24 mouse cellular contexts compared by ENCODE assay signal in the genomic region with DNA sequence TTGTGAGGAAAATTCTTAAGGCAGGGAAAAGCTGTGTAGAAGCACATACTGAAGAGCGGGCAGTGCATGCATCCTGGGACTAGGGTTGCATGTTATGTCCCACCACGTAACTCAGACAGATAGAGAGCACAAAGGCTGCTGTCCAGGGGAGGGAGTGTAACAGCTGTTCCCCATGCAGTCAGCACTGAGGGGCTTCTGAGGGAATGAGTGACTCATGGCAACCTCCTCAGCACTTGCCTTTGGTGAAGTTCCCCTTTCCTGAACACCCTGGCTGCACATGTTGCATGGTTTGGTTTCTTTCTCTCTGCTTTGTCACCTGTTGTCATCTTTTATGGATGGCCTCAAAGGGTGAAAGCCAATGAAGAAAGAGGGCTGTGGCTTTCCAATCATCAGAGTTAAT. TPM values are rescaled to one million over a fixed set of nuclear protein-coding genes. Genes with fewer than 3 reads are reported as not detected.
DNase-seq lines count a peak whose midpoint lies in the region; ATAC-seq and TF ChIP-seq lines count a peak whose summit lies in the region.
"Had no signal": no experiment of that assay in that cellular context is flagged by ENCODE, and none has a peak within 500 bp of the region (broad histone marks: within the 10 kb centered on the region; RNA-seq: fewer than 3 reads in every experiment).

No protein-coding gene starts in this region.

- no peaks in the 10 kb centered on the region for H3K79me2 ChIP-seq in macrophage (ENCODE audit: inconsistent target)

- no peak for TF ChIP-seq CTCF in bone marrow, adult 2 months (IDR thresholded peaks at IDR 0.05; ENCODE audit: control insufficient read depth, insufficient read depth, low read length)

- WGBS in embryonic facial prominence, embryonic 14.5 days: 63% methylated on average over 2 of the region's 2 CpGs
- WGBS in embryonic facial prominence, embryonic 10.5 days: 81% methylated on average over 2 of the region's 2 CpGs
- WGBS in bone marrow, adult 2 months: 46% methylated on average over 2 of the region's 2 CpGs
- WGBS in macrophage (ENCODE audit: missing documents): 66% methylated on average over 2 of the region's 2 CpGs
- WGBS in intestine, embryonic 15.5 days: 68% methylated on average over 2 of the region's 2 CpGs

- no peaks in the 10 kb centered on the region for H3K27me3 ChIP-seq in embryonic facial prominence, embryonic 14.5 days (replicated peaks; ENCODE audit: control insufficient read depth, insufficient read depth, low read length)
- H3K27me3 ChIP-seq in embryonic facial prominence, embryonic 10.5 days (replicated peaks; ENCODE audit: low read depth, poor library complexity, severe bottlenecking): no peaks in the 10 kb centered on the region
- no peaks in the 10 kb centered on the region for H3K27me3 ChIP-seq in splenic B cell, adult 2 months (ENCODE audit: control insufficient read depth, insufficient read depth, low read length, poor library complexity, severe bottlenecking)
- no peaks in the 10 kb centered on the region for H3K27me3 ChIP-seq in intestine, embryonic 15.5 days (replicated peaks)
- H3K27me3 ChIP-seq: heart, embryonic 15.5 days; midbrain, embryonic 12.5 days; neural tube, embryonic 13.5 days; stomach, embryonic 15.5 days had no signal

- H3K27ac ChIP-seq in embryonic facial prominence, embryonic 14.5 days (replicated peaks; ENCODE audit: low read depth, low read length): no peak overlapping the region
- no peak overlapping the region for H3K27ac ChIP-seq in embryonic facial prominence, embryonic 10.5 days (replicated peaks)
- H3K27ac ChIP-seq in bone marrow, adult 2 months (ENCODE audit: control insufficient read depth, insufficient read depth, low read depth, low read length, poor library complexity): peak overlapping the region; percentile 1; the same call in 1 of the 2 replicates
- peak overlapping the region; percentile 49 for H3K27ac ChIP-seq in macrophage
- H3K27ac ChIP-seq in intestine, embryonic 15.5 days: no peak overlapping the region
- H3K27ac ChIP-seq: heart, adult 2 months; heart, embryonic 15.5 days; hindbrain, embryonic 10.5 days; hindbrain, postnatal 0 days; kidney, postnatal 0 days; midbrain, embryonic 12.5 days; neural tube, embryonic 13.5 days; stomach, embryonic 15.5 days had no signal

- no peak overlapping the region for H3K9ac ChIP-seq in embryonic facial prominence, embryonic 14.5 days (ENCODE audit: low read depth, low read length)
- H3K9ac ChIP-seq in intestine, embryonic 15.5 days: no peak overlapping the region
- H3K9ac ChIP-seq: heart, embryonic 15.5 days; midbrain, embryonic 12.5 days; neural tube, embryonic 13.5 days; stomach, embryonic 15.5 days had no signal

- TF ChIP-seq POLR2A in bone marrow, adult 2 months (IDR thresholded peaks at IDR 0.05; ENCODE audit: borderline replicate concordance, control insufficient read depth, low read depth, low read length): no peak

- no peaks in the 10 kb centered on the region for H3K9me3 ChIP-seq in embryonic facial prominence, embryonic 14.5 days (ENCODE audit: control insufficient read depth, low read length)
- H3K9me3 ChIP-seq in embryonic facial prominence, embryonic 10.5 days: no peaks in the 10 kb centered on the region
- no peaks in the 10 kb centered on the region for H3K9me3 ChIP-seq in intestine, embryonic 15.5 days
- H3K9me3 ChIP-seq: heart, embryonic 15.5 days; hindbrain, embryonic 10.5 days; midbrain, embryonic 12.5 days; neural tube, embryonic 13.5 days; stomach, embryonic 15.5 days had no signal

- H3K36me3 ChIP-seq in embryonic facial prominence, embryonic 14.5 days (ENCODE audit: control insufficient read depth, insufficient read depth, low read length): no peaks in the 10 kb centered on the region
- H3K36me3 ChIP-seq in embryonic facial prominence, embryonic 10.5 days (replicated peaks): no peaks in the 10 kb centered on the region
- H3K36me3 ChIP-seq in macrophage (ENCODE audit: inconsistent target): no peaks in the 10 kb centered on the region
- no peaks in the 10 kb centered on the region for H3K36me3 ChIP-seq in splenic B cell, adult 2 months (ENCODE audit: control insufficient read depth, insufficient read depth, low read length, poor library complexity, severe bottlenecking)
- H3K36me3 ChIP-seq in intestine, embryonic 15.5 days: no peaks in the 10 kb centered on the region
- H3K36me3 ChIP-seq: heart, embryonic 15.5 days; hindbrain, embryonic 10.5 days; midbrain, embryonic 12.5 days; neural tube, embryonic 13.5 days; stomach, embryonic 15.5 days had no signal

- H3K4me3 ChIP-seq in embryonic facial prominence, embryonic 14.5 days (ENCODE audit: low read depth, low read length): no peak overlapping the region
- H3K4me3 ChIP-seq in embryonic facial prominence, embryonic 10.5 days: no peak overlapping the region
- H3K4me3 ChIP-seq in bone marrow, adult 2 months (replicated peaks; ENCODE audit: control insufficient read depth, low read depth, low read length): no peak overlapping the region
- no peak overlapping the region for H3K4me3 ChIP-seq in macrophage (ENCODE audit: inconsistent target)
- no peak overlapping the region for H3K4me3 ChIP-seq in intestine, embryonic 15.5 days (replicated peaks)
- H3K4me3 ChIP-seq: heart, adult 2 months; heart, embryonic 15.5 days; hindbrain, embryonic 10.5 days; layer of hippocampus, adult 2 months; midbrain, embryonic 12.5 days; neural tube, embryonic 13.5 days; stomach, embryonic 15.5 days had no signal

- no peak overlapping the region for H3K4me2 ChIP-seq in embryonic facial prominence, embryonic 14.5 days (ENCODE audit: low read depth, low read length)
- no peak overlapping the region for H3K4me2 ChIP-seq in intestine, embryonic 15.5 days (replicated peaks)
- H3K4me2 ChIP-seq: heart, embryonic 15.5 days; liver, embryonic 11.5 days; midbrain, embryonic 12.5 days; neural tube, embryonic 13.5 days; stomach, embryonic 15.5 days had no signal

- peaks cover 11% of the 10 kb centered on the region; the same call in 1 of the 2 replicates for H3K4me1 ChIP-seq in embryonic facial prominence, embryonic 14.5 days (ENCODE audit: control insufficient read depth, insufficient read depth, low read length)
- peaks cover 19% of the 10 kb centered on the region for H3K4me1 ChIP-seq in embryonic facial prominence, embryonic 10.5 days
- H3K4me1 ChIP-seq in bone marrow, adult 2 months (ENCODE audit: control insufficient read depth, insufficient read depth, low read length): peaks cover 4% of the 10 kb centered on the region
- H3K4me1 ChIP-seq in intestine, embryonic 15.5 days (replicated peaks): no peaks in the 10 kb centered on the region

- DNase-seq in embryonic facial prominence, embryonic 14.5 days (ENCODE audit: low spot score): peak; percentile 38
- DNase-seq in embryonic facial prominence, embryonic 10.5 days (ENCODE audit: low spot score): no peak
- peak; percentile 19 for DNase-seq in splenic B cell, adult 2 months (ENCODE audit: low read depth, low spot score)
- DNase-seq in embryo, embryonic 11 days: no peak
- no peak for DNase-seq in heart, adult 8-10 months (ENCODE audit: low spot score)
- DNase-seq: cerebellum, adult 9-11 months; heart, adult 2 months; kidney, adult 18-20 months; layer of hippocampus, postnatal 36 days; lung, adult 2 months; right cerebral cortex, postnatal 14 days; spleen, adult 18-20 months had no signal

- ATAC-seq in embryonic facial prominence, embryonic 14.5 days (ENCODE audit: low read depth): no peak
- ATAC-seq in intestine, embryonic 15.5 days: no peak
- ATAC-seq: hindbrain, postnatal 0 days had no signal

RNA-seq across cellular contexts. Expression of gene Olfml2b, which starts 57.9 kb away (rescaled TPM):
- 43.7 and 46.6 TPM in 2 replicates for polyA plus RNA-seq in embryonic facial prominence, embryonic 14.5 days (2014; fragmentation: Nextera tagmentation; extraction: Ambion mirVana)
- 5.5 and 6.0 TPM in 2 replicates for polyA plus RNA-seq in embryonic facial prominence, embryonic 10.5 days (2016; fragmentation: Nextera tagmentation; extraction: Ambion mirVana)
- 3.8 and 12.8 TPM in 2 replicates for polyA plus RNA-seq in bone marrow, adult 2 months (2011; ENCODE audit: insufficient read depth, insufficient read length, low replicate concordance, missing spikeins)
- 1 to 10 TPM in 1 of 26 experiments, under 1 TPM in 3, not detected in 22; 0.18 to 3.4 (median 0.31) TPM for total RNA-seq in macrophage (2018; cell fraction: chromatin; rRNA removed)
- under 1 TPM; 0.06 to 0.39 (median 0.16) TPM for total RNA-seq in macrophage (2018; cell fraction: cytosol; rRNA removed)
- 1 to 10 TPM in 2 of 26 experiments, under 1 TPM in 14, not detected in 10; 0.12 to 1.6 (median 0.25) TPM for total RNA-seq in macrophage (2018; cell fraction: nucleus; rRNA removed)
- polyA plus RNA-seq in macrophage (2018): 0.11 to 2.1 TPM (median 0.33 TPM) in 3 replicates
- total RNA-seq in heart, adult 8-10 months (2022): 10 to 100 TPM in 1 of 4 experiments, 1 to 10 TPM in 3; 4.4 to 14.8 (median 7.6) TPM
- 19.8 and 20.4 TPM in 2 replicates for polyA plus RNA-seq in intestine, embryonic 15.5 days (2015; fragmentation: Nextera tagmentation; extraction: Ambion mirVana)

Comparison
In these comparisons a context has a peak if more than half of its experiments do, and no peak if none do; other contexts are left out.
1. DNase-seq: peak in embryonic facial prominence, embryonic 14.5 days (single experiment) and splenic B cell, adult 2 months (single experiment); none in embryonic facial prominence, embryonic 10.5 days (single experiment), embryo, embryonic 11 days (single experiment) and heart, adult 8-10 months (single experiment).
2. H3K27ac ChIP-seq: peak in bone marrow, adult 2 months (single experiment) and macrophage (single experiment); none in embryonic facial prominence, embryonic 14.5 days (single experiment), embryonic facial prominence, embryonic 10.5 days (single experiment) and intestine, embryonic 15.5 days (single experiment).